Mouse (Mus musculus) skeletal muscle tissue, adult 2 months (tissue): ENCODE results near the gene Rbfox3.

Experiments
- DNase-seq: peaks from one replicate; pipeline ENCODE4 v3.0.0-alpha.2; 2012; ENCODE audit warnings: low read depth, low spot score

The Rbfox3 gene

GRCm38 (mm10) chr11:118445843-118446242, 465.6 kb downstream of the Rbfox3 start:
- peak; percentile 72 for DNase-seq

GRCm38 (mm10) chr11:118443201-118443970, 468.0 kb downstream of the Rbfox3 start:
- DNase-seq: no peak

- no peak for DNase-seq
These were observed 468.7 kb downstream of the Rbfox3 start for GRCm38 (mm10) chr11:118442691-118443090.
